Mouse (Mus musculus): ENCODE measurements around the gene Olfr33. TPM values are rescaled to one million over a fixed set of nuclear protein-coding genes. Genes with fewer than 3 reads are reported as not detected.
A peak's percentile ranks its signal among the peaks of the same experiment; 100 is the strongest.

The Olfr33 gene
- not detected in 2 replicates for polyA plus RNA-seq (2015; fragmentation: Nextera tagmentation; extraction: Ambion mirVana)

DNA sequence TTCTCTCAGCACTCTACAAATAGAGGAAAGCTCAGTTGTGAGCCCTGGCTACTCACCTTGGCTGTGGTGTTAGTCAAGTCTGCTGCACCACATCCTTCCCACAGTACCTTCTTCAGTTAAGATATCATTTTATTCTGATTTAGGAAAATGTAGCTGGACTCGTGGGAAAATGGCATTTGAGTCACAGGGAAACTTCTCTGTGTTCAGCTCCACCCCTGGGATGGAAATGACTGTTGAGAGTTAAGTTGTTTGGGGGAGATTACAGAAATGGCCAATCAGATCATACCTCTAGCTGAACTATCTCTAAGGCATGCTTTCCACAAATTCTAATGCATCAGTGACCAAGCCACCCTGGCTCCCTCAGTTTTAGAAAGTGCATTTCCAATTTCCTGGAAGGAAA lies at the start of gene Olfr33:
TSS of gene Olfr33 (minus strand) at position 101 of the 400 bp plus-strand sequence.
- Histone ChIP-seq H3K4me2 (replicated peaks; ENCODE audit: low read depth, low read length) (no peak within 1 kb of the TSS), H3K36me3 (ENCODE audit: insufficient read depth, low read length) (no peaks in the 10 kb centered on the region), H3K9ac (replicated peaks; ENCODE audit: low read depth) (no peak within 1 kb of the TSS), H3K4me1 (ENCODE audit: insufficient read depth, low read depth, low read length) (no peaks in the 10 kb centered on the region), H3K27ac (ENCODE audit: low read length) (no peak within 1 kb of the TSS), H3K4me3 (ENCODE audit: low read depth, low read length) (no peak within 1 kb of the TSS), H3K9me3 (ENCODE audit: low read length) (no peaks in the 10 kb centered on the region), H3K27me3 (replicated peaks; ENCODE audit: insufficient read depth, low read length) (no peaks in the 10 kb centered on the region)
- DNase-seq (ENCODE audit: low spot score) (no peak), ATAC-seq (no peak)
- 42% methylated on average over 1 of the region's 1 CpGs for WGBS
- TF ChIP-seq EP300 (IDR thresholded peaks at IDR 0.05): no peak
- no peak for TF ChIP-seq CTCF (IDR thresholded peaks at IDR 0.05)

DNA sequence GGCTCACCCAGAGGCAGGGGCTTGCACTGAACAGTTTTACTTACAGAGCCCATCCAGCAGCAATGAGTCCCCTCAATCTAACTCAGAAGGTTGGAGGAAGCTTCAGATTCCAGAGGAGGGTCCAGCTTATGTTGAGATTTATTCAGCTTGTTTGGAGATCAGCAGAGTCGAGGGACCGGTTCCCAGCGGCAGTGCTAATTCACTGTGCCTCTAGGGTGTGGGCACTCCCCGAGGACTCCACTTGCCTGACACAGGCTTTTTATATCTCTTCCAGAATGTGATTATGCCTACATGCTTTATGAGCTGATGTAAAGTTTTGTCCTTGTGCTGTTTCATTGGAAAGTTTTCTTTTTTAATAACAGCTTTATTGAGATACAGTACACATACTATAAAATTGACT lies 40.4 kb upstream of the Olfr33 start, which contains the start of the genes Olfr560 and Olfr78:
TSS of gene Olfr560 (minus strand) at position 101 of the 400 bp plus-strand sequence.
TSS of gene Olfr78 (minus strand) at position 206 of the 400 bp plus-strand sequence.
- Histone ChIP-seq H3K36me3 (ENCODE audit: insufficient read depth, low read length) (no peaks in the 10 kb centered on the region), H3K27me3 (replicated peaks; ENCODE audit: insufficient read depth, low read length) (no peaks in the 10 kb centered on the region), H3K4me1 (ENCODE audit: insufficient read depth, low read depth, low read length) (no peaks in the 10 kb centered on the region), H3K4me2 (replicated peaks; ENCODE audit: low read depth, low read length) (no peak within 1 kb of the TSS), H3K9me3 (ENCODE audit: low read length) (no peaks in the 10 kb centered on the region), H3K27ac (ENCODE audit: low read length) (no peak within 1 kb of the TSS), H3K4me3 (ENCODE audit: low read depth, low read length) (no peak within 1 kb of the TSS), H3K9ac (replicated peaks; ENCODE audit: low read depth) (no peak within 1 kb of the TSS)
- 61% methylated on average over 4 of the region's 4 CpGs for WGBS
- ATAC-seq: no peak
- DNase-seq (ENCODE audit: low spot score): no peak
- no peak for TF ChIP-seq CTCF (IDR thresholded peaks at IDR 0.05)

DNA sequence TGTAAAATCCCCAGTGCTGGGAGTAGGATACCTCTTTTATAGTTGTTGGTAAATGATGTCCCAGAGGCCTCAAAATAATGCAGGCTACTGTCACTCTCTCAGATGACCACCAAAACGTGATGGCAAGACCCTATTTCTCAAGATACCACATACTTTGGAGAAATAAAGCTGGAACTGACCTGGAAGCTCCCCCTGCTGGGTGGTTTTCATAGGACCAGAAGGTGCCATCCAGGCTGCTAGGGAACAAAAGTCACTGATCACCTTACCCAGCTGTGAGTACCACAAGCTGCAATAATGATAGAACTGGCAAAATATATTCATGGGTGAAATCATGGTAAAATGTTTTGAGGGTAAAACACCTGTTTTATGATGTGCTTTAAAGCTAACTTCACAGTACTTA lies 33.2 kb upstream of the Olfr33 start:
- Histone ChIP-seq H3K4me2 (replicated peaks; ENCODE audit: low read depth, low read length) (no peak overlapping the region), H3K9ac (replicated peaks; ENCODE audit: low read depth) (no peak overlapping the region), H3K4me3 (ENCODE audit: low read depth, low read length) (no peak overlapping the region), H3K36me3 (ENCODE audit: insufficient read depth, low read length) (no peaks in the 10 kb centered on the region), H3K4me1 (ENCODE audit: insufficient read depth, low read depth, low read length) (no peaks in the 10 kb centered on the region), H3K27ac (ENCODE audit: low read length) (no peak overlapping the region), H3K27me3 (replicated peaks; ENCODE audit: insufficient read depth, low read length) (no peaks in the 10 kb centered on the region), H3K9me3 (ENCODE audit: low read length) (no peaks in the 10 kb centered on the region)
- DNase-seq (ENCODE audit: low spot score) (no peak), ATAC-seq (no peak)
- TF ChIP-seq CTCF (IDR thresholded peaks at IDR 0.05): peak; percentile 19
- TF ChIP-seq EP300 (IDR thresholded peaks at IDR 0.05): no peak
- WGBS: 3% methylated on average over 1 of the region's 1 CpGs

DNA sequence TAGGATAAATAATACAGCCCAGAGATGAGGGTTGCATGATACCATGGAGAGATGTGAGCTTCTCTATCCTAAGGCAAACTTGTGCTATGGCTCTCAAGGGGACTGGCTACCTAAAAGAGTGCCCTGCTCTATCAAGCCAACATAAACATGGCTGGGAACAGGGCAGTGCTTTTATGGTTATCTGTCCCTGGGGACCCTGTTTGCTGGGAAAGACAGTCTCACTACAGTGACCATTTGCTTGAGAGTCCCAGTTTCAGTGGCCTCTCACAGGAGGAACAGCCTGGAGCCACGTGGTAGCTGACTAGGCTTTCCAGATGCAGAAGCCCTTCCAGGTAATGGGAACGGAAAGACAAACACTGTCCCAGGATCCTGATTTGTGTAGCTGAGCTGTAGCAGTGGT lies 18.8 kb upstream of the Olfr33 start:
- ATAC-seq (no peak), DNase-seq (ENCODE audit: low spot score) (no peak)
- no peak overlapping the region for H3K4me2 ChIP-seq (replicated peaks; ENCODE audit: low read depth, low read length)
- 43% methylated on average over 2 of the region's 2 CpGs for WGBS
- no peak overlapping the region for H3K4me3 ChIP-seq (ENCODE audit: low read depth, low read length)
- H3K27ac ChIP-seq (ENCODE audit: low read length): no peak overlapping the region
- no peaks in the 10 kb centered on the region for H3K27me3 ChIP-seq (replicated peaks; ENCODE audit: insufficient read depth, low read length)
- H3K36me3 ChIP-seq (ENCODE audit: insufficient read depth, low read length): no peaks in the 10 kb centered on the region
- no peaks in the 10 kb centered on the region for H3K4me1 ChIP-seq (ENCODE audit: insufficient read depth, low read depth, low read length)
- TF ChIP-seq EP300 (IDR thresholded peaks at IDR 0.05) (no peak), CTCF (IDR thresholded peaks at IDR 0.05) (no peak)
- H3K9ac ChIP-seq (replicated peaks; ENCODE audit: low read depth): no peak overlapping the region
- no peaks in the 10 kb centered on the region for H3K9me3 ChIP-seq (ENCODE audit: low read length)

DNA sequence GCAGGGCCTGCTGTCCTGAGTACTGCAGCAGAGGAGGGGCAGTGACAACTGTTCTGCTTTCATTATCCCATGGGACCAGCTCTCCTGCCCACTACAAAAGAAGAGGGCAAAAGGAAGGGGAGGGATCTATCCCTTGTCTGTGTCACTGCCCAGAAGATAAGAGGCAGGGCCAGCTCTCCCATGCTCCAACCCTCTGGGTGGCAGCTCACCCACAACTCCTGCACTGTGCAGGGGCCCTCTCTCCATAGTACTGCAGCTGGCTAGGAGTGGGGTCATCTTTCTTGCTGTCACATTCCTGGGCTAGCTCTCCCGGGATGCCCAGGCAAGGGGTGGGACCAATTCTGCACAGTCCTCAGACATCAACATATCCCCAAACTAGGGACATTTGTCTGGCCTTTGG lies 14.9 kb upstream of the Olfr33 start:
- 9% methylated on average over 1 of the region's 1 CpGs for WGBS
- H3K27me3 ChIP-seq (replicated peaks; ENCODE audit: insufficient read depth, low read length): no peaks in the 10 kb centered on the region
- H3K9ac ChIP-seq (replicated peaks; ENCODE audit: low read depth): no peak overlapping the region
- H3K4me1 ChIP-seq (ENCODE audit: insufficient read depth, low read depth, low read length): no peaks in the 10 kb centered on the region
- no peaks in the 10 kb centered on the region for H3K36me3 ChIP-seq (ENCODE audit: insufficient read depth, low read length)
- DNase-seq (ENCODE audit: low spot score) (no peak), ATAC-seq (no peak)
- no peak overlapping the region for H3K27ac ChIP-seq (ENCODE audit: low read length)
- H3K4me2 ChIP-seq (replicated peaks; ENCODE audit: low read depth, low read length): no peak overlapping the region
- H3K4me3 ChIP-seq (ENCODE audit: low read depth, low read length): no peak overlapping the region
- no peaks in the 10 kb centered on the region for H3K9me3 ChIP-seq (ENCODE audit: low read length)
- TF ChIP-seq EP300 (IDR thresholded peaks at IDR 0.05) (no peak), CTCF (IDR thresholded peaks at IDR 0.05) (no peak)

DNA sequence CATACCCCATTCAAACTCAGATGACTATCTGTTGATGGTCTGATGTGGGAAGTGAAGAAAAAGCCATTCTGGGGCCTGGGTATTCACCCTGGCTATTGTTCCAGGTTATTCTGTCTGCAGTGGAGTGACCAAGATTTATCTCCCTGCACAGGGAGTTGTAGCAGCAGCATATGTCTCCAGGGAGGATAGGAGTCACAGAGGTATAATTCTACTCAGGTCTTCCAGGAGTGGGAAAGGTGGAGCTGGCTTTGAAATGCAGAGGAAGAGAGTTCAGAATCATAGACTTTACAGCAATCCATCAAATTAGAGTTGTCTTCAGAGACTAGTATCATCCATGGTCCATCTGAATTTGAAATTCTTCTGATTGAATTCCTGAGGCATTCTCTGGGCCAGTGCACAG lies 8.5 kb upstream of the Olfr33 start, which contains the start of gene Olfr559:
TSS of gene Olfr559 (minus strand) at position 101 of the 400 bp plus-strand sequence.
- DNase-seq (ENCODE audit: low spot score) (no peak), ATAC-seq (no peak)
- no peak within 1 kb of the TSS for H3K4me2 ChIP-seq (replicated peaks; ENCODE audit: low read depth, low read length)
- no peak within 1 kb of the TSS for H3K4me3 ChIP-seq (ENCODE audit: low read depth, low read length)
- no peaks in the 10 kb centered on the region for H3K4me1 ChIP-seq (ENCODE audit: insufficient read depth, low read depth, low read length)
- H3K27ac ChIP-seq (ENCODE audit: low read length): no peak within 1 kb of the TSS
- no peaks in the 10 kb centered on the region for H3K27me3 ChIP-seq (replicated peaks; ENCODE audit: insufficient read depth, low read length)
- no peaks in the 10 kb centered on the region for H3K36me3 ChIP-seq (ENCODE audit: insufficient read depth, low read length)
- TF ChIP-seq CTCF (IDR thresholded peaks at IDR 0.05) (no peak), EP300 (IDR thresholded peaks at IDR 0.05) (no peak)
- H3K9ac ChIP-seq (replicated peaks; ENCODE audit: low read depth): no peak within 1 kb of the TSS
- H3K9me3 ChIP-seq (ENCODE audit: low read length): no peaks in the 10 kb centered on the region

DNA sequence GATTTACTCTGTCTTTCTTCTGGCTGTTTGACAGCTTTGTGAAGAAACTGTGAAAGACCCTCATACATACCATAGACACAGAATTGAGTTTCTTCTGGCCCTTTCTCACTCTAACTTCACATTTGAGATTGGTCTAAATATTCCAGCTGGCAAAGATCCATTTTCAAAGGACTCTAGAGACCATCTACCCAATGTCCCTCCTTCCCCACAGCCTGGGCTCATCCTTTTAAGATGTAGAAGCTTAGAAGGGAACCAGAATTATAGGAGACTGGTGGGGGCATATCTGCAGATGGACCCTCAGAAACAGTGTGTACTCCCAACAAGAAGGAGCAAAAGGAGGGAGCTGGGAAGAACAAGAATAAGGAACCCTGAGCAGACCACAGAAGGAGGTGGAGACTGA lies 17.0 kb downstream of the Olfr33 start, which contains the start of gene Olfr558:
TSS of gene Olfr558 (plus strand) at position 301 of the 400 bp plus-strand sequence.
- H3K4me3 ChIP-seq (ENCODE audit: low read depth, low read length): no peak within 1 kb of the TSS
- DNase-seq (ENCODE audit: low spot score): no peak
- no peak within 1 kb of the TSS for H3K4me2 ChIP-seq (replicated peaks; ENCODE audit: low read depth, low read length)
- TF ChIP-seq CTCF (IDR thresholded peaks at IDR 0.05) (no peak), EP300 (IDR thresholded peaks at IDR 0.05) (no peak)
- no peak for ATAC-seq
- no peak within 1 kb of the TSS for H3K27ac ChIP-seq (ENCODE audit: low read length)
- no peaks in the 10 kb centered on the region for H3K27me3 ChIP-seq (replicated peaks; ENCODE audit: insufficient read depth, low read length)
- no peaks in the 10 kb centered on the region for H3K9me3 ChIP-seq (ENCODE audit: low read length)
- no peaks in the 10 kb centered on the region for H3K4me1 ChIP-seq (ENCODE audit: insufficient read depth, low read depth, low read length)
- H3K36me3 ChIP-seq (ENCODE audit: insufficient read depth, low read length): no peaks in the 10 kb centered on the region
- H3K9ac ChIP-seq (replicated peaks; ENCODE audit: low read depth): no peak within 1 kb of the TSS
